Mouse (Mus musculus): Measurements from ENCODE around the gene 9630041A04Rik. TPM values are rescaled to one million over a fixed set of nuclear protein-coding genes. Genes with fewer than 3 reads are reported as not detected.

9630041A04Rik gene
- polyA plus RNA-seq, 1 experiment from 2014 or later, result not detected

GRCm38 (mm10) chr9:101950101-101950500 lies 88.5 kb downstream of the 9630041A04Rik start:
- H3K9me3 ChIP-seq (replicated peaks), result no peaks in the 10 kb centered on the region

GRCm38 (mm10) chr9:101954529-101954928 lies 92.9 kb downstream of the 9630041A04Rik start:
- Histone ChIP-seq H3K4me1 (replicated peaks) (no peaks in the 10 kb centered on the region), H3K27me3 (replicated peaks) (peaks cover 4% of the 10 kb centered on the region; the same call in 1 of the 2 replicates), H3K4me2 (no peak overlapping the region), H3K4me3 (no peak overlapping the region), H3K9ac (no peak overlapping the region), H3K36me3 (no peaks in the 10 kb centered on the region), H3K9me3 (replicated peaks) (no peaks in the 10 kb centered on the region), H3K27ac (ENCODE audit: poor library complexity, severe bottlenecking) (no peak overlapping the region)
- ATAC-seq (ENCODE audit: insufficient number of reproducible peaks, low FRiP score), result no peak
- 66% methylated on average over 4 of the region's 4 CpGs for WGBS

More at GRCm38 (mm10) chr9:101950101-101950500, 88.5 kb downstream of the 9630041A04Rik start:
- Histone ChIP-seq H3K4me2 (no peak overlapping the region), H3K9ac (no peak overlapping the region), H3K27me3 (replicated peaks) (no peaks in the 10 kb centered on the region; the same call in 1 of the 2 replicates), H3K27ac (ENCODE audit: poor library complexity, severe bottlenecking) (no peak overlapping the region), H3K4me3 (no peak overlapping the region), H3K36me3 (no peaks in the 10 kb centered on the region), H3K4me1 (replicated peaks) (no peaks in the 10 kb centered on the region)
- 25% methylated on average over 3 of the region's 3 CpGs for WGBS
- ATAC-seq (ENCODE audit: insufficient number of reproducible peaks, low FRiP score), result no peak

GRCm38 (mm10) chr9:101956228-101956627 lies 94.6 kb downstream of the 9630041A04Rik start:
- Histone ChIP-seq H3K27ac (ENCODE audit: poor library complexity, severe bottlenecking) (no peak overlapping the region), H3K9ac (no peak overlapping the region), H3K36me3 (no peaks in the 10 kb centered on the region), H3K4me3 (no peak overlapping the region), H3K4me1 (replicated peaks) (no peaks in the 10 kb centered on the region), H3K27me3 (replicated peaks) (peaks cover 4% of the 10 kb centered on the region; the same call in 1 of the 2 replicates), H3K9me3 (replicated peaks) (no peaks in the 10 kb centered on the region), H3K4me2 (no peak overlapping the region)
- ATAC-seq (ENCODE audit: insufficient number of reproducible peaks, low FRiP score), result no peak
- WGBS, result 42% methylated on average over 4 of the region's 4 CpGs

GRCm38 (mm10) chr9:101971806-101972205 lies 110.2 kb downstream of the 9630041A04Rik start:
- H3K9me3 ChIP-seq (replicated peaks), result no peaks in the 10 kb centered on the region
- no peak overlapping the region for H3K27ac ChIP-seq (ENCODE audit: poor library complexity, severe bottlenecking)
- H3K27me3 ChIP-seq (replicated peaks), result no peaks in the 10 kb centered on the region; the same call in 1 of the 2 replicates
- no peak overlapping the region for H3K4me2 ChIP-seq
- no peak for ATAC-seq (ENCODE audit: insufficient number of reproducible peaks, low FRiP score)
- WGBS, result 22% methylated on average over 6 of the region's 6 CpGs
- H3K4me1 ChIP-seq (replicated peaks), result 0 out of 2 replicates have a peak, but pooled peaks cover 2% of the 10 kb centered on the region
- no peak overlapping the region for H3K4me3 ChIP-seq
- H3K9ac ChIP-seq, result no peak overlapping the region
- H3K36me3 ChIP-seq, result no peaks in the 10 kb centered on the region

- Histone ChIP-seq H3K27ac (ENCODE audit: poor library complexity, severe bottlenecking) (no peak overlapping the region), H3K36me3 (no peaks in the 10 kb centered on the region), H3K4me1 (replicated peaks) (0 out of 2 replicates have a peak, but pooled peaks cover 2% of the 10 kb centered on the region), H3K9me3 (replicated peaks) (no peaks in the 10 kb centered on the region), H3K27me3 (replicated peaks) (no peaks in the 10 kb centered on the region; the same call in 1 of the 2 replicates), H3K4me2 (no peak overlapping the region), H3K4me3 (no peak overlapping the region), H3K9ac (no peak overlapping the region)
- 56% methylated on average over 8 of the region's 8 CpGs for WGBS
- ATAC-seq (ENCODE audit: insufficient number of reproducible peaks, low FRiP score), result no peak
Observed at GRCm38 (mm10) chr9:101972314-101972713, 110.7 kb downstream of the 9630041A04Rik start.

GRCm38 (mm10) chr9:101976884-101977465 lies 115.3 kb downstream of the 9630041A04Rik start:
- 97% methylated on average over 4 of the region's 4 CpGs for WGBS
- ATAC-seq (ENCODE audit: insufficient number of reproducible peaks, low FRiP score), result no peak

GRCm38 (mm10) chr9:101981161-101981560 lies 119.5 kb downstream of the 9630041A04Rik start:
- no peaks in the 10 kb centered on the region for H3K9me3 ChIP-seq (replicated peaks)
- no peaks in the 10 kb centered on the region for H3K36me3 ChIP-seq
- H3K27me3 ChIP-seq (replicated peaks), result no peaks in the 10 kb centered on the region
- no peak overlapping the region for H3K27ac ChIP-seq (ENCODE audit: poor library complexity, severe bottlenecking)
- H3K4me3 ChIP-seq, result no peak overlapping the region
- no peak overlapping the region for H3K9ac ChIP-seq
- H3K4me1 ChIP-seq (replicated peaks), result no peaks in the 10 kb centered on the region
- 80% methylated on average over 2 of the region's 2 CpGs for WGBS
- no peak for ATAC-seq (ENCODE audit: insufficient number of reproducible peaks, low FRiP score)
- no peak overlapping the region for H3K4me2 ChIP-seq

More at GRCm38 (mm10) chr9:101976884-101977465, 115.3 kb downstream of the 9630041A04Rik start:
- H3K9me3 ChIP-seq (replicated peaks), result no peaks in the 10 kb centered on the region
- no peak overlapping the region for H3K27ac ChIP-seq (ENCODE audit: poor library complexity, severe bottlenecking)
- H3K4me3 ChIP-seq, result no peak overlapping the region
- no peaks in the 10 kb centered on the region for H3K4me1 ChIP-seq (replicated peaks)
- no peaks in the 10 kb centered on the region for H3K36me3 ChIP-seq
- H3K4me2 ChIP-seq, result no peak overlapping the region
- no peak overlapping the region for H3K9ac ChIP-seq
- no peaks in the 10 kb centered on the region for H3K27me3 ChIP-seq (replicated peaks)

- H3K9ac ChIP-seq, result no peak overlapping the region
- no peak overlapping the region for H3K27ac ChIP-seq (ENCODE audit: poor library complexity, severe bottlenecking)
- no peak for ATAC-seq (ENCODE audit: insufficient number of reproducible peaks, low FRiP score)
- H3K4me2 ChIP-seq, result no peak overlapping the region
- H3K27me3 ChIP-seq (replicated peaks), result 0 out of 2 replicates have a peak, but pooled peaks cover under 1% of the 10 kb centered on the region
- no peaks in the 10 kb centered on the region for H3K9me3 ChIP-seq (replicated peaks)
- H3K4me1 ChIP-seq (replicated peaks), result no peaks in the 10 kb centered on the region
- H3K36me3 ChIP-seq, result no peaks in the 10 kb centered on the region
- WGBS, result 66% methylated on average over 7 of the region's 7 CpGs
- H3K4me3 ChIP-seq, result no peak overlapping the region
Observed at GRCm38 (mm10) chr9:101982378-101982777, 120.7 kb downstream of the 9630041A04Rik start.

GRCm38 (mm10) chr9:101986910-101987309 lies 125.3 kb downstream of the 9630041A04Rik start:
- no peak for ATAC-seq (ENCODE audit: insufficient number of reproducible peaks, low FRiP score)

GRCm38 (mm10) chr9:101990032-101990431 lies 128.4 kb downstream of the 9630041A04Rik start:
- Histone ChIP-seq H3K9ac (no peak overlapping the region), H3K27me3 (replicated peaks) (peaks cover 48% of the 10 kb centered on the region)
- WGBS, result 87% methylated on average over 6 of the region's 6 CpGs

More at GRCm38 (mm10) chr9:101986910-101987309, 125.3 kb downstream of the 9630041A04Rik start:
- Histone ChIP-seq H3K27ac (ENCODE audit: poor library complexity, severe bottlenecking) (no peak overlapping the region), H3K27me3 (replicated peaks) (peaks cover 21% of the 10 kb centered on the region; the same call in 1 of the 2 replicates), H3K4me2 (no peak overlapping the region), H3K4me3 (no peak overlapping the region), H3K9me3 (replicated peaks) (no peaks in the 10 kb centered on the region; the same call in 1 of the 2 replicates), H3K36me3 (no peaks in the 10 kb centered on the region), H3K4me1 (replicated peaks) (no peaks in the 10 kb centered on the region), H3K9ac (no peak overlapping the region)
- WGBS, result 63% methylated on average over 2 of the region's 2 CpGs

GRCm38 (mm10) chr9:101990836-101991235 lies 129.2 kb downstream of the 9630041A04Rik start:
- 77% methylated on average over 12 of the region's 12 CpGs for WGBS
- no peak overlapping the region for H3K4me2 ChIP-seq
- H3K9ac ChIP-seq, result no peak overlapping the region
- peaks cover 48% of the 10 kb centered on the region for H3K27me3 ChIP-seq (replicated peaks)
- no peaks in the 10 kb centered on the region; the same call in 1 of the 2 replicates for H3K9me3 ChIP-seq (replicated peaks)
- peaks cover 9% of the 10 kb centered on the region for H3K4me1 ChIP-seq (replicated peaks)
- no peak for ATAC-seq (ENCODE audit: insufficient number of reproducible peaks, low FRiP score)
- no peaks in the 10 kb centered on the region for H3K36me3 ChIP-seq
- H3K27ac ChIP-seq (ENCODE audit: poor library complexity, severe bottlenecking), result no peak overlapping the region
- H3K4me3 ChIP-seq, result no peak overlapping the region

More at GRCm38 (mm10) chr9:101990032-101990431, 128.4 kb downstream of the 9630041A04Rik start:
- no peak for ATAC-seq (ENCODE audit: insufficient number of reproducible peaks, low FRiP score)
- H3K9me3 ChIP-seq (replicated peaks), result no peaks in the 10 kb centered on the region; the same call in 1 of the 2 replicates
- no peak overlapping the region for H3K4me2 ChIP-seq
- 0 out of 2 replicates have a peak, but pooled peaks cover 3% of the 10 kb centered on the region for H3K4me1 ChIP-seq (replicated peaks)
- H3K36me3 ChIP-seq, result no peaks in the 10 kb centered on the region
- H3K27ac ChIP-seq (ENCODE audit: poor library complexity, severe bottlenecking), result no peak overlapping the region
- H3K4me3 ChIP-seq, result no peak overlapping the region

All from heart, embryonic 12.5 days (tissue).